Mouse (Mus musculus): ENCODE measurements around the gene Apol7a.

The Apol7a gene

GRCm38 (mm10) chr15:77376920-77377319 lies 22.0 kb downstream of the Apol7a start:
- peak; percentile 33 for DNase-seq (ENCODE audit: low read depth, low spot score)

GRCm38 (mm10) chr15:77370588-77370987 lies 28.3 kb downstream of the Apol7a start:
- no peak for DNase-seq (ENCODE audit: low read depth, low spot score)

- no peak for DNase-seq (ENCODE audit: low read depth, low spot score)
These were observed 28.9 kb downstream of the Apol7a start for GRCm38 (mm10) chr15:77369981-77370380.

GRCm38 (mm10) chr15:77368818-77369320 lies 30.0 kb downstream of the Apol7a start:
- DNase-seq (ENCODE audit: low read depth, low spot score), result no peak

- peak; percentile 97 for DNase-seq (ENCODE audit: low read depth, low spot score)
These were observed 30.8 kb downstream of the Apol7a start for GRCm38 (mm10) chr15:77368148-77368547.

- peak; percentile 41 for DNase-seq (ENCODE audit: low read depth, low spot score)
These were observed 31.4 kb downstream of the Apol7a start for GRCm38 (mm10) chr15:77367504-77367903.

- peak; percentile 94 for DNase-seq (ENCODE audit: low read depth, low spot score)
These were observed 32.0 kb downstream of the Apol7a start for GRCm38 (mm10) chr15:77366706-77367484.

- DNase-seq (ENCODE audit: low read depth, low spot score), result peak; percentile 69
These were observed 33.0 kb downstream of the Apol7a start for GRCm38 (mm10) chr15:77365700-77366570.

- peak; percentile 96 for DNase-seq (ENCODE audit: low read depth, low spot score)
These were observed 34.9 kb downstream of the Apol7a start for GRCm38 (mm10) chr15:77364026-77364425.

GRCm38 (mm10) chr15:77363578-77363977 lies 35.3 kb downstream of the Apol7a start:
- no peak for DNase-seq (ENCODE audit: low read depth, low spot score)

- peak; percentile 62 for DNase-seq (ENCODE audit: low read depth, low spot score)
These were observed 36.0 kb downstream of the Apol7a start for GRCm38 (mm10) chr15:77362952-77363351.

GRCm38 (mm10) chr15:77359905-77360304 lies 39.0 kb downstream of the Apol7a start:
- DNase-seq (ENCODE audit: low read depth, low spot score), result no peak

GRCm38 (mm10) chr15:77359486-77359885 lies 39.4 kb downstream of the Apol7a start:
- DNase-seq (ENCODE audit: low read depth, low spot score), result no peak

GRCm38 (mm10) chr15:77359084-77359483 lies 39.8 kb downstream of the Apol7a start:
- no peak for DNase-seq (ENCODE audit: low read depth, low spot score)

GRCm38 (mm10) chr15:77358320-77359040 lies 40.4 kb downstream of the Apol7a start:
- peak; percentile 97 for DNase-seq (ENCODE audit: low read depth, low spot score)

GRCm38 (mm10) chr15:77356248-77356810 lies 42.6 kb downstream of the Apol7a start:
- peak; percentile 84 for DNase-seq (ENCODE audit: low read depth, low spot score)

- peak; percentile 72 for DNase-seq (ENCODE audit: low read depth, low spot score)
These were observed 43.9 kb downstream of the Apol7a start for GRCm38 (mm10) chr15:77354848-77355551.

GRCm38 (mm10) chr15:77354496-77354847 lies 44.4 kb downstream of the Apol7a start:
- DNase-seq (ENCODE audit: low read depth, low spot score), result no peak

- DNase-seq (ENCODE audit: low read depth, low spot score), result no peak
These were observed 45.1 kb downstream of the Apol7a start for GRCm38 (mm10) chr15:77353764-77354163.

- no peak for DNase-seq (ENCODE audit: low read depth, low spot score)
These were observed 46.0 kb downstream of the Apol7a start for GRCm38 (mm10) chr15:77352863-77353262.

- no peak for DNase-seq (ENCODE audit: low read depth, low spot score)
These were observed 48.8 kb downstream of the Apol7a start for GRCm38 (mm10) chr15:77350117-77350516.
